Mouse (Mus musculus) limb, embryonic 13.5 days (tissue): Measurements from ENCODE around the gene Tmx2. TPM values are rescaled to one million over a fixed set of nuclear protein-coding genes. Genes with fewer than 3 reads are reported as not detected.
"Not testable (repeated sequence)": the region's sequence is repeated elsewhere in the genome, so short reads cannot be mapped to it uniquely, and the experiment has no call there.

ENCODE experiments used
- ATAC-seq: fragments of 200-750 bp; cut with Nextera tagmentation; 2 replicates; pipeline ENCODE4 v1.8.0; 2017; ENCODE audit warnings: low read depth, moderate number of reproducible peaks, moderate TSS enrichment; ENCODE audit not compliant: low FRiP score
- H3K27ac ChIP-seq: fragments of 300-500 bp; sonication (generic); 2 replicates; pipeline ENCODE4 v1.5.1; 2015; ENCODE audit warnings: inconsistent platforms, mild to moderate bottlenecking, moderate library complexity
- H3K27me3 ChIP-seq: fragments of 300-500 bp; sonication (generic); 2 replicates; pipeline ENCODE4 v1.6.1; 2015; ENCODE audit warnings: mild to moderate bottlenecking, inconsistent platforms
- H3K36me3 ChIP-seq: fragments of 300-500 bp; sonication (generic); 2 replicates; pipeline ENCODE4 v1.6.1; 2015; ENCODE audit warnings: inconsistent platforms, mild to moderate bottlenecking, moderate library complexity
- H3K4me1 ChIP-seq: fragments of 300-500 bp; sonication (generic); 2 replicates; pipeline ENCODE4 v1.6.1; 2015; ENCODE audit warnings: inconsistent platforms
- H3K4me2 ChIP-seq: fragments of 300-500 bp; sonication (generic); replicated peaks from 2 replicates; pipeline ENCODE4 v1.6.1; 2015; ENCODE audit warnings: inconsistent platforms, mild to moderate bottlenecking, moderate library complexity
- H3K4me3 ChIP-seq: fragments of 300-500 bp; sonication (generic); 2 replicates; pipeline ENCODE4 v1.5.1; 2015; ENCODE audit warnings: moderate library complexity, mild to moderate bottlenecking, inconsistent platforms
- H3K9ac ChIP-seq: fragments of 300-500 bp; sonication (generic); 2 replicates; pipeline ENCODE4 v1.6.1; 2015; ENCODE audit warnings: mild to moderate bottlenecking, inconsistent platforms
- H3K9me3 ChIP-seq: fragments of 300-500 bp; sonication (generic); 2 replicates; pipeline ENCODE4 v1.6.1; 2016; ENCODE audit warnings: inconsistent platforms
- WGBS: fragments of 180-500 bp; shearing (Covaris S2); methylation state at CpG from one replicate; pipeline ENCODE4 v1.1.7; 2015; 5-methylcytosine and 5-hydroxymethylcytosine counted together
- polyA plus RNA-seq: library from polyadenylated mRNA; unstranded; fragments of >200 nt; fragmentation: Nextera tagmentation; extraction: Ambion mirVana; gene quantifications from 2 replicates; pipeline ENCODE4 v1.2.1, GENCODE M21; 2015

The Tmx2 gene
- polyA plus RNA-seq, 1 experiment from 2014 or later: 111 TPM

DNA sequence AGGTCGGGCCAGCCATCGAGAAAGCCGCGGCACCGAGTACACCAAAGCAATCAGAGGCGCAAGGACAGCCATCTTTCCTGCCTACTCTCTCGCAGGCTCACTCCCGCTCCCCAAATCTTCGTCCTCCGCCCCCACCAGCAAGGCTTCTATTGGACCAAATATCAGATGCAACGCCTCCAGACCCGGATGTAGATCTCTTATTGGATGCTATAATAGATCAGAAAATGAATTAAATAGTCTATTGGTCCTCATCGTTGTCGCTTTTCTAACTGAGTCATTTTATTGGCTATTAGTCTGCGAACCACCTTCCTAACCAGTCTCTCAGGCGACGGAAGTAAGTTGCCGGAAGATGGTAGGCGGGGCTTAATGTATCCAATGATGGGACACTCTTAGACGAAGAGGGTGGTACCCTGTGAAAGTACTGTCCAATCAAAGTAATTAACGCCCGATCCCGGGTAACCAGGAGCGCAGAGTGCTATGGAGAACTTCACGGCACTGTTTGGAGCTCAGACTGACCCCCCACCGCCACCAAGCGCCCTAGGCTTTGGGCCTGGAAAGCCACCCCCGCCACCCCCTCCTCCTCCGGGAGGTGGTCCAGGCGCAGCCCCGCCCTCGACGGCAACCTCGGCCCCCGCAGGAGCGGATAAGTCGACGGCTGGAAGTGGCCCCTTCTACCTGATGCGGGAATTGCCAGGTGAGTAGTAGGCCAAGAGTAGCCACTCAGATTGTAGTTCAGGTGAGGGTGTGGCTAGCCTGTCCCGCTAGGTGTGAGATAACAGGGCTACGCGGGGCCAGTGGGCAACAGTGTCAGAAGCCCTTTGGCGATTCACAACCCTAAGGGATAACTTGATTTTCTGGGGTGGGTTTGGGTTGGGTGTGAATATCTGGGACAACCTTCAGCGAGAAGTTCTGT is 716 bp downstream of the Tmx2 start, which contains the start of the genes Gm28635 and Med19:
Gene Gm28635, minus strand, starts transcription at position 74 of the 913 bp plus-strand sequence.
Gene Med19, plus strand, starts transcription at position 435 of the 913 bp plus-strand sequence.
- peak; percentile 100 for ATAC-seq
- no peaks in the 10 kb centered on the region for H3K9me3 ChIP-seq
- H3K27me3 ChIP-seq: no peaks in the 10 kb centered on the region
- peak within 1 kb of the TSS; percentile 79 for H3K4me2 ChIP-seq
- H3K4me3 ChIP-seq: peak within 1 kb of the TSS; percentile 97
- peaks cover 34% of the 10 kb centered on the region for H3K36me3 ChIP-seq
- peak within 1 kb of the TSS; percentile 55; the same call in 1 of the 2 replicates for H3K27ac ChIP-seq
- 0% methylated on average over 43 of the region's 44 CpGs for WGBS
- H3K4me1 ChIP-seq: peaks cover 17% of the 10 kb centered on the region
- H3K9ac ChIP-seq: peak within 1 kb of the TSS; percentile 86

DNA sequence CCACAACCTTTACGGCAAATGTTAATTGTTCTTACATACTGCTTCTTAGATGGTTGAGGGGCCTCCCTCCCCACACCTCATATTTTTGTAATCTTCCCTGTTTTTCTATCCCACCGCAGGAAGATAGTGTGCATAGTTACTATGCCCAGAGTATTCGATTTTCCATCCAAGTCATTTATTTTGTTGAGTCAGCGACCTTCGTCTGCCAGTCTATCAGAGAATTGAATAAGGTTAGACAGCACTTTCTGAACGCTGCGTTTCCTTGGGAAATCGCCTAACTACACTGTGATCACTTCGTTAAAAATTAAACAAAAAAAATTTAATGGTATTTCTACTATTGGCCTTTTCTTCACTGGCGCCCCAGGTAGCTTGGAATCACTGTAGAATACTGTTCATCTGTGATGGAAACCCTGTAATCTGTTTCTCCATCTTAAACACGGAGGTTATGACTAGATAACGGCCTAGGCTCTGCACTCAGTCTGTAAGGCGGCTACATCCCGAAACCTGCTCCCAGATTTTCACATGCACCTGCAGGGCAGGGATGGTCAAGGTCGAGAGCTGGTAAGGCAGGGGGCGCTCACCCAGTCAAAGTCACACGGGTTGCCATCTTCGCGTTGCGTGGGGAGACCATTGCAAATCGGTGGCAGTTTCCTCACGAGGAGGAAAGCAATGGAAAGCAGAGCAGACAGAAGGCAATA is 1.5 kb downstream of the Tmx2 start:
- H3K27ac ChIP-seq: no peak overlapping the region
- peaks cover 38% of the 10 kb centered on the region for H3K36me3 ChIP-seq
- peak overlapping the region; percentile 59 for H3K9ac ChIP-seq
- H3K4me3 ChIP-seq: peak overlapping the region; percentile 97
- ATAC-seq: peak; percentile 56
- no peaks in the 10 kb centered on the region for H3K27me3 ChIP-seq
- H3K4me1 ChIP-seq: peaks cover 17% of the 10 kb centered on the region
- no peaks in the 10 kb centered on the region for H3K9me3 ChIP-seq
- H3K4me2 ChIP-seq: peak overlapping the region; percentile 66
- WGBS: 11% methylated on average over 22 of the region's 22 CpGs

DNA sequence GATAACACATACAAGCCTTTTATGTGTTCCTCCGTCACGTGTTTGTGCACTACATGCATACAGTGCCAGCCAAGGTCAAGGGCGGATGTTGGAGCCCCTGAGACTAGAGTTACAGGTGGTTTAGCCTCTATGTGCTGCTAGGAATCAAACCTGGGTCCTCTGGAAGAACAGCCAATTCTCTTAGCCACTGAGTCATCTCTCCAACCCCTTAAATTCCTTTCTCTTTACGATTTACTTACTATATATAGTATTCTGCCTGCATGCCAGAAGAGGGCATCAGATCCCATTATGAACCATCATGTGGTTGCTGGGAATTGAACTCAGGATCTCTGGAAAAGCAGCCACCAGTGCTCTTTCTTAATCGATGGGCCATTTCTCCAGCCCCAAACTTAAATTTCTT is 7.4 kb downstream of the Tmx2 start:
- Histone ChIP-seq H3K4me2 (peak overlapping the region; percentile 73), H3K4me3 (peak overlapping the region; percentile 94; the same call in 1 of the 2 replicates), H3K36me3 (peaks cover 44% of the 10 kb centered on the region)
- H3K4me1 ChIP-seq, H3K9me3 ChIP-seq, ATAC-seq, H3K9ac ChIP-seq, H3K27me3 ChIP-seq, H3K27ac ChIP-seq: not testable (repeated sequence)
- 71% methylated on average over 4 of the region's 5 CpGs for WGBS

DNA sequence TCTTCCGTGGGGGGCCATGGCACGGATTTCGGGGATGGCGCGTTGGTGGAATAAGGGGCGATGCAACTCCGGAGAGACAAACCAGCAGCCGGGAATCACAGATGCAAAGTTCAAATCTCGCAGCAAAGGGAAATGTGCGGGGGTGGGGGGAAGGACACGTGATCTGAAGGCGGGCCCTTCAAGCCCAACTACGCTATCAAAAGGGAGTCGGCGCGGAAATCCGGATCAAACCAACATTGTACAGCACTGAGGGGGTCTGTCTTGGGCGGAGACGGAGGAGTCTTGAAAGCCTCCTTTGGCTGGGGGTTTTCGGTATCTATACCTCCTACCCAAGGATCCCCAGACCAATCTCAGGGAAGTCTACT is 8.4 kb downstream of the Tmx2 start, which contains the start of gene Selenoh:
Gene Selenoh, minus strand, starts transcription at position 202 of the 365 bp plus-strand sequence.
- Histone ChIP-seq H3K27me3 (no peaks in the 10 kb centered on the region), H3K9me3 (no peaks in the 10 kb centered on the region), H3K9ac (peak within 1 kb of the TSS; percentile 90), H3K4me3 (peak within 1 kb of the TSS; percentile 94), H3K36me3 (peaks cover 40% of the 10 kb centered on the region), H3K4me1 (peaks cover 10% of the 10 kb centered on the region), H3K27ac (peak within 1 kb of the TSS; percentile 94), H3K4me2 (peak within 1 kb of the TSS; percentile 73)
- under 1% methylated on average over 20 of the region's 20 CpGs for WGBS
- peak; percentile 97 for ATAC-seq

DNA sequence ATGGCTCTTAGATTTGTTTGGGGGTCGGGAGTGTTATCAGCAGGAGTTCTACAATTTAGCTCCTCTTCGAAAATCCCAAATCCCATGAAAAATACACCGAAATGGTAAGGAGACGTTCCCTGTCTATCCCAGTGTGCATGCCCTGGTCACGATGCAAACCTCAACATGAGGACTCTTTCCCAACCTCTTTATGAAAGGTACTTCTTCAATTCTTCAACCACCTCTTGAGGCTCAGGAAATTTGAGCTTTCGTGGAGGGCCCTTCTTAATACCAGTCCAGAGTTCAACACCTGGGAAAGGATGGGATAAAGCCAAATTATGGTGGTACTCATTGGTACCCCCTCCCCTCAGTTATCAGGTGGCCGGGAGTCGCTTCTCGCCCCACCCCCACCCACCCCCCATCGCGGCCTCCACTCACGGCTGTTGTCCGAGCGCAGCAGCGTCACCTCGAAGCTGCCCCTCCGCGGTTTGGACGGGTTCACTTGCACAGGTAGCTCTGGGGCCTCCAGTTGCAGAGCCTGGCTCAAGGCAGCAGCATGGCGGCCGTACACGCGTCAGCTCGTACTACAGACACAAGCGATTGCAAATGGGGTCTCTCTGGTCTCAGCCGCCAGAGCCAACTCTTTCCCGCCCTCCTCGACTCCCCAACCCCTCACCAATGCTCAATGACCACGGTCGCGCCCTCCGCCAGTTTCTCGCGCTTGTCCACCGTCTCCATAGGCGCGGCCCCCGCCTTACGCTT is 8.9 kb downstream of the Tmx2 start:
- Histone ChIP-seq H3K4me3 (peak overlapping the region; percentile 94), H3K9me3 (no peaks in the 10 kb centered on the region)
- 3% methylated on average over 39 of the region's 39 CpGs for whole genome bisulfite sequencing

DNA sequence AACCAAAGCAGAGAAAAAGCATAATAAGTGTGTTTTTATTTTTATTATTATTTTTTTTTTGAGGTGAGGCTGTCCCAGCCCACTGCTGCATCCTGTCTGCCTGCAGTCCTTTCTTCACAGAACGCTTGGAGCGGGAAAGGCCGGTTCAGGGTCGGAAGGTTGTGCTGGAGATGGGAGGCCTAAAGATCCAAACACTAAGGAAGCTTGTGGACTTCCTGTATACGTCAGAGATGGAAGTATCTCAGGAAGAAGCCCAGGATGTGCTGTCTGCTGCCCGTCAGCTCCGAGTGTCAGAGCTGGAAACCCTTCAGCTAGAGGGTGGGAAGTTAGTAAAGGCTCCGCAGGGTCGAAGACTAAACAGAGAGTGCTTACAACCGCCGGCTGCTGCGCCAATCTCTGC is 12.9 kb downstream of the Tmx2 start:
- Histone ChIP-seq H3K4me1 (peaks cover 10% of the 10 kb centered on the region), H3K9ac (no peak overlapping the region), H3K4me3 (no peak overlapping the region), H3K27ac (no peak overlapping the region), H3K27me3 (no peaks in the 10 kb centered on the region), H3K36me3 (peaks cover 10% of the 10 kb centered on the region), H3K9me3 (no peaks in the 10 kb centered on the region), H3K4me2 (no peak overlapping the region)
- 65% methylated on average over 12 of the region's 12 CpGs for WGBS
- no peak for ATAC-seq

More for the DNA sequence above, 8.9 kb downstream of the Tmx2 start:
- peak overlapping the region; percentile 73 for H3K4me2 ChIP-seq
- no peaks in the 10 kb centered on the region for H3K27me3 ChIP-seq
- peak overlapping the region; percentile 94 for H3K27ac ChIP-seq
- peak overlapping the region; percentile 90 for H3K9ac ChIP-seq
- peaks cover 34% of the 10 kb centered on the region for H3K36me3 ChIP-seq
- peak; percentile 75 for ATAC-seq
- peaks cover 10% of the 10 kb centered on the region for H3K4me1 ChIP-seq

DNA sequence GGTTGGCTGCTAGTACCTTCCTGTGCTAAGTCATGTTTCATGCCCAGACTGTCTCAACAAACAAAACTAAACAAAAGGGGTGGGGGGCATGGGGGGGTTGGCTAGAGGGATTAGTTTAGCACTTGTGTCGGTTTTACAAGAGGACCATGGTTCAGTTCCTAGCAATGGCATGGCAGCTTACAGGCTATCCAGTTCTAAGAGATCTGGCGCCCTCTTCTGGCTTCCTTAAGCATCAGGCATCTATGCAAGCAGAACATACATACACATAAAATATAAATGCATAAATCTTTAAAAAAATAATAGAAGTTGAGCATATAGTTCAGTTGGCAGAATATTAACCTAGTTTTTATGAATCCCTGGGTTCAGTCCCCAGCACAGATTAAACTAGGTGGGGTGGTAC is 16.1 kb downstream of the Tmx2 start:
- H3K36me3 ChIP-seq: no peaks in the 10 kb centered on the region
- no peak overlapping the region for H3K4me2 ChIP-seq
- H3K9me3 ChIP-seq: no peaks in the 10 kb centered on the region
- no peak overlapping the region for H3K27ac ChIP-seq
- H3K4me3 ChIP-seq: no peak overlapping the region
- H3K4me1 ChIP-seq: no peaks in the 10 kb centered on the region
- no peaks in the 10 kb centered on the region for H3K27me3 ChIP-seq
- H3K9ac ChIP-seq: no peak overlapping the region
- ATAC-seq: no peak
- WGBS: 38% methylated on average over 2 of the region's 2 CpGs

DNA sequence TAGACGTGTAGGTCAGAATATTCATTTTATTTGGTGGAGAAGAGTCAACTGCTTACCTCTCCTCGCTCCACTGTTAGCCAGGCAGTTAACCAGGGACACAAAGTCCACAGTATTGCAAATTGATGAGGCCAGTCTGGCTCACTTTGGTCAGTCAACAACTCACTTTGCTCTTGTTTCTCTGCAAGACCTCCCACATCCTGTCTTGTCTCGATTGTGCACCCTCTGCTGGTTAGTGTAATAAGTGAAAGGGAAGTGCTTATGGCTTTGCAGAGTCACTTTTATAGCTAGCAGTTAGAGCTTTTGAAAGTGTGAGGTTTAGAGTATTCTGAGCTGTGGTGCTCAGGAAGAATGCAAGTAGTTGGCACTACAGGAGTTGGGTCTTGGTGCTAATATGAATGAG is 18.7 kb downstream of the Tmx2 start:
- no peak overlapping the region for H3K4me2 ChIP-seq
- no peak overlapping the region for H3K9ac ChIP-seq
- H3K27ac ChIP-seq: no peak overlapping the region
- H3K4me3 ChIP-seq: no peak overlapping the region
- no peaks in the 10 kb centered on the region for H3K27me3 ChIP-seq
- H3K4me1 ChIP-seq: no peaks in the 10 kb centered on the region
- 65% methylated on average over 3 of the region's 3 CpGs for WGBS
- no peaks in the 10 kb centered on the region for H3K9me3 ChIP-seq
- no peaks in the 10 kb centered on the region for H3K36me3 ChIP-seq
- no peak for ATAC-seq

DNA sequence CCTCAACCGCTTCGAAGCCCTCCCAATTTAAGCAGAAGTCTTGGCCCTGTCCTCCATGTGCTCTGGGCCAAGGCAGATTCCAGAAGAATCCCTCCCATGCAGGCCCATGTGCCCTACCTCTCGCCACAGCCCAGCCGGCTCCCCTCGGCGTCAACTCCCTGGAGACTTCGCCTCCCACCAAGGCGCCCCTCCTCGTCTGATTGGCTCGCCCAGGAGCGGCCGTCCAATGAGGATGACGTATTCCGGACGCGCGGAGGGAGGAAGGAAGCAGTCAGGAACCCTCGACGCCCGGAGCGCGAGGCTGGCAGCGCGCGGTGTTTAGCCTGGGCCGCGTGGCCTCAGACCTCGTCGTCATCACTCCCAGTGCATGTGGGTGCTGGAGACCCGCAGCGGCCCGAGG is 20.1 kb downstream of the Tmx2 start, which contains the start of gene Btbd18:
Gene Btbd18, plus strand, starts transcription at position 274 of the 400 bp plus-strand sequence.
- 92% methylated on average over 32 of the region's 32 CpGs for WGBS
- no peak within 1 kb of the TSS for H3K4me2 ChIP-seq

DNA sequence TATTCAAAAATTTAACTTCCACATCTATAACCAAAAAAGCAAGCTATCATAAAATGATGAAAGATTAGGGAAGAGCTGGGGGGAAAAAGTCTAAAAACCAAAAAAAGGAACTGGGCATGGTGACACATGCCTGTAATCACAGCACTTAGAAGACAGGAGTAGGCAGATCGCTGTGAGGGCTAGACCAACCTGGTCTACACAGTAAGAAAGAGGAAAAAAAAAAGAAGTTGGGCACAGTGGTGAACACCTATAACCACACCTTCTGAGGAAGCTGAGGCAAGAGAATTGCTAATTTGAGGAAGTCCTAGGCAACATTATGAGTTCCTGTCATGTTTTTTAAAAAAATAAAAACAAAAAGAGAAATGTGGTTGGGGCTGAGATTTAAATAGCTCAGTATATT is 23.1 kb downstream of the Tmx2 start:
- Histone ChIP-seq H3K4me3 (no peak overlapping the region), H3K4me1 (no peaks in the 10 kb centered on the region), H3K27ac (no peak overlapping the region), H3K36me3 (no peaks in the 10 kb centered on the region), H3K9me3 (no peaks in the 10 kb centered on the region), H3K27me3 (no peaks in the 10 kb centered on the region), H3K9ac (no peak overlapping the region), H3K4me2 (no peak overlapping the region)
- WGBS: 81% methylated on average over 1 of the region's 1 CpGs
- ATAC-seq: no peak

More for the DNA sequence above, 20.1 kb downstream of the Tmx2 start, which contains the start of gene Btbd18:
- Histone ChIP-seq H3K9ac (no peak within 1 kb of the TSS), H3K27ac (no peak within 1 kb of the TSS), H3K9me3 (no peaks in the 10 kb centered on the region), H3K36me3 (no peaks in the 10 kb centered on the region), H3K4me3 (no peak within 1 kb of the TSS), H3K4me1 (no peaks in the 10 kb centered on the region), H3K27me3 (no peaks in the 10 kb centered on the region)
- ATAC-seq: no peak

DNA sequence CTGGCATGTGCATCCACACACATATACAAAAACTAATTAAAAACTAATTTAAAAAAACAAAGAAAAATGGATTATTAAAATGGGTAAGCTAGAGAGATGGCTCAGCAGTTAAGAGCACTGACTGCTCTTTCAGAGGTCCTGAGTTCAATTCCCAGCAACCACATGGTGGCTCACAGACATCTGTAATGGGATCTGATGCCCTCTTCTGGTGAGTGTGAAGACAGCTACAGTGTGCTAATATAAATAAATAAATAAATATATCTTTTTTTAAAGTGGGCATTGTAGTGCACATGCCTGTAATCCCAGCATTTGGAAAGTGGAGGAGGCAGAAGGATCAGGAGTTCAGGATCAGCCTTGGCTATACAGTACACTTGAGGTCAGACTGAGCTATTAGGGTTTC is 25.6 kb downstream of the Tmx2 start:
- H3K4me3 ChIP-seq: no peak overlapping the region
- H3K9ac ChIP-seq: no peak overlapping the region
- H3K36me3 ChIP-seq: no peaks in the 10 kb centered on the region
- H3K4me2 ChIP-seq: no peak overlapping the region
- no peaks in the 10 kb centered on the region for H3K9me3 ChIP-seq
- H3K27me3 ChIP-seq: no peaks in the 10 kb centered on the region
- H3K4me1 ChIP-seq: peaks cover 7% of the 10 kb centered on the region
- H3K27ac ChIP-seq: no peak overlapping the region
- no peak for ATAC-seq
